Comparison of ENCODE assay signal across 9 mouse cellular contexts in the genomic region with DNA sequence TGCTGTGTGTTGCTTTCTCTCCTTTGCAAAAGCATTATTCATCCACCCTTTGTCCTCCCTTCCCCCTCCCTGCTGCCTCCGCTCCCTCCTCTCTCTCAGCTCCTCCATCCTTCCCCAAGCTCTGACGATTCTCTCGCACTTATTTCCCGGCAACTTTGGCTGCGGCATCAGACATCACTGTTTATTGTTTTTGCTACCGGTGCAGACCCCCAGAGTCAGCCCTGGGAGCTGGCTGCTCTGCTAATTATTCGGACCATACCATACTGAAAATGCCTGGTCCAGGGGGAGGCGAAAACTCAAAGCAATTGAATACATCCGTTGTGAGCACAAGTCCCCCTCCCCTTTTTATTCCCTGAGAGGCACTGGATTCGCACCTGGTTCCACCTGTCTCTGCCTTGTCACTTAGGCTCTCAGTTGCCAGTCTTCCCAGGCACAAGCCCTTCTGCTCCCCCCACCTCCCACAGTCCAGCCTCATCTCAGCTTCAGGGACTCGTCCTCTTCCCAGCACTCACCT. TPM values are rescaled to one million over a fixed set of nuclear protein-coding genes. Genes with fewer than 3 reads are reported as not detected.
A peak's percentile ranks its signal among the peaks of the same experiment; 100 is the strongest.
DNase-seq lines count a peak whose midpoint lies in the region; ATAC-seq and TF ChIP-seq lines count a peak whose summit lies in the region.
"Had no signal": no experiment of that assay in that cellular context is flagged by ENCODE, and none has a peak within 500 bp of the region (broad histone marks: within the 10 kb centered on the region; RNA-seq: fewer than 3 reads in every experiment).

No protein-coding gene starts in this region.

- H3K4me1 ChIP-seq in bone marrow macrophage, adult 2 months (ENCODE audit: control insufficient read depth, insufficient read depth, low read length) = peaks cover 16% of the 10 kb centered on the region
- peaks cover 62% of the 10 kb centered on the region for H3K4me1 ChIP-seq in embryonic facial prominence, embryonic 13.5 days
- H3K4me1 ChIP-seq in intestine, postnatal 0 days (replicated peaks; ENCODE audit: control insufficient read depth, insufficient read depth, low read length) = 0 out of 2 replicates have a peak, but pooled peaks cover 5% of the 10 kb centered on the region
- H3K4me1 ChIP-seq in neural tube, embryonic 12.5 days = peaks cover 47% of the 10 kb centered on the region

- no peak for TF ChIP-seq CTCF in bone marrow macrophage, adult 2 months (IDR thresholded peaks at IDR 0.05; ENCODE audit: low read depth, low read length)
- no peak for TF ChIP-seq CTCF in intestine, postnatal 0 days (IDR thresholded peaks at IDR 0.05; ENCODE audit: low read depth)

- H3K4me3 ChIP-seq in bone marrow macrophage, adult 2 months (ENCODE audit: insufficient read depth, low read length) = peak overlapping the region; percentile 41
- H3K4me3 ChIP-seq in embryonic facial prominence, embryonic 13.5 days = peak overlapping the region; percentile 50
- peak overlapping the region; percentile 27 for H3K4me3 ChIP-seq in intestine, postnatal 0 days (ENCODE audit: low read depth, low read length)
- H3K4me3 ChIP-seq in neural tube, embryonic 12.5 days = peak overlapping the region; percentile 43

- TF ChIP-seq POLR2A in bone marrow macrophage, adult 2 months (IDR thresholded peaks at IDR 0.05; ENCODE audit: borderline replicate concordance, low read depth, low read length) = no peak

- no peaks in the 10 kb centered on the region for H3K36me3 ChIP-seq in embryonic facial prominence, embryonic 13.5 days
- no peaks in the 10 kb centered on the region for H3K36me3 ChIP-seq in intestine, postnatal 0 days (ENCODE audit: control insufficient read depth, insufficient read depth)
- no peaks in the 10 kb centered on the region for H3K36me3 ChIP-seq in neural tube, embryonic 12.5 days

- H3K9me3 ChIP-seq in embryonic facial prominence, embryonic 13.5 days = no peaks in the 10 kb centered on the region
- H3K9me3 ChIP-seq in intestine, postnatal 0 days (ENCODE audit: control insufficient read depth) = no peaks in the 10 kb centered on the region
- no peaks in the 10 kb centered on the region for H3K9me3 ChIP-seq in neural tube, embryonic 12.5 days

- no peak for ATAC-seq in embryonic facial prominence, embryonic 13.5 days (ENCODE audit: insufficient number of reproducible peaks, insufficient read depth, low FRiP score, low TSS enrichment, low read depth)
- ATAC-seq in intestine, postnatal 0 days = no peak
- ATAC-seq in neural tube, embryonic 12.5 days (ENCODE audit: low FRiP score, low read depth) = peak; percentile 57

- H3K4me2 ChIP-seq in embryonic facial prominence, embryonic 13.5 days = peak overlapping the region; percentile 75
- peak overlapping the region; percentile 56 for H3K4me2 ChIP-seq in intestine, postnatal 0 days (replicated peaks; ENCODE audit: low read depth)
- peak overlapping the region; percentile 58 for H3K4me2 ChIP-seq in neural tube, embryonic 12.5 days (replicated peaks)

- H3K27ac ChIP-seq in bone marrow macrophage, adult 2 months (ENCODE audit: insufficient read depth, low read depth, low read length) = no peak overlapping the region
- H3K27ac ChIP-seq in embryonic facial prominence, embryonic 13.5 days = peak overlapping the region; percentile 55
- no peak overlapping the region for H3K27ac ChIP-seq in intestine, postnatal 0 days (ENCODE audit: low read depth, low read length)
- H3K27ac ChIP-seq in neural tube, embryonic 12.5 days = peak overlapping the region; percentile 28

- H3K9ac ChIP-seq in embryonic facial prominence, embryonic 13.5 days = peak overlapping the region; percentile 72
- no peak overlapping the region for H3K9ac ChIP-seq in intestine, postnatal 0 days (ENCODE audit: low read depth, low read length)
- peak overlapping the region; percentile 70 for H3K9ac ChIP-seq in neural tube, embryonic 12.5 days

- DNase-seq in layer of hippocampus, postnatal 14 days (ENCODE audit: low spot score in 2 of 2) = peak; percentile 40 to 43
- DNase-seq in layer of hippocampus, adult 8-10 months (ENCODE audit: low spot score in 2 of 2) = no peak
- no peak for DNase-seq in thymus, postnatal 10 days (ENCODE audit: low spot score in 2 of 2)
- DNase-seq in spleen, postnatal 36 days (ENCODE audit: low spot score in 2 of 2) = no peak

- peaks cover 2% of the 10 kb centered on the region; the same call in 1 of the 2 replicates for H3K27me3 ChIP-seq in embryonic facial prominence, embryonic 13.5 days
- H3K27me3 ChIP-seq in intestine, postnatal 0 days (replicated peaks; ENCODE audit: control insufficient read depth, insufficient read depth, low read length) = peaks cover 24% of the 10 kb centered on the region
- H3K27me3 ChIP-seq in neural tube, embryonic 12.5 days (replicated peaks) = no peaks in the 10 kb centered on the region

- WGBS in embryonic facial prominence, embryonic 13.5 days = 2% methylated on average over 11 of the region's 11 CpGs
- 1% methylated on average over 11 of the region's 11 CpGs for WGBS in intestine, postnatal 0 days
- under 1% methylated on average over 11 of the region's 11 CpGs for WGBS in neural tube, embryonic 12.5 days

RNA-seq across cellular contexts. Expression of a gene that starts 0.6 kb away (rescaled TPM):
- total RNA-seq in layer of hippocampus, postnatal 14 days (2021) = 10 to 100 TPM; 33.1 to 39.8 TPM
- 100 to 1,000 TPM in 1 of 4 experiments, 10 to 100 TPM in 3; 68.7 to 105 (median 85.1) TPM for total RNA-seq in layer of hippocampus, adult 8-10 months (2022)
- 0.70 and 0.92 TPM in 2 replicates for polyA plus RNA-seq in bone marrow macrophage, adult 2 months (2012; ENCODE audit: insufficient read depth, insufficient read length, missing spikeins)
- polyA plus RNA-seq in embryonic facial prominence, embryonic 13.5 days (2015; fragmentation: Nextera tagmentation; extraction: Ambion mirVana) = 9.8 and 12.1 TPM in 2 replicates
- polyA plus RNA-seq in intestine, postnatal 0 days (2015; fragmentation: Nextera tagmentation; extraction: Ambion mirVana) = 1.8 and 1.9 TPM in 2 replicates
- 20.5 and 21.4 TPM in 2 replicates for polyA plus RNA-seq in neural tube, embryonic 12.5 days (2016; fragmentation: Nextera tagmentation; extraction: Ambion mirVana)
- total RNA-seq: liver, adult 2 months had no signal

RNA-seq across cellular contexts. Expression of a gene that starts 7.3 kb away (rescaled TPM):
- 1 to 10 TPM; 6.7 TPM for total RNA-seq in layer of hippocampus, postnatal 14 days (2021)
- total RNA-seq in layer of hippocampus, adult 8-10 months (2022) = 10 to 100 TPM in 1 of 4 experiments, 1 to 10 TPM in 3; 7.4 to 10.4 (median 8.5) TPM
- 16.4 and 16.6 TPM in 2 replicates for polyA plus RNA-seq in bone marrow macrophage, adult 2 months (2012; ENCODE audit: insufficient read depth, insufficient read length, missing spikeins)
- polyA plus RNA-seq in embryonic facial prominence, embryonic 13.5 days (2015; fragmentation: Nextera tagmentation; extraction: Ambion mirVana) = 32.7 and 39.0 TPM in 2 replicates
- polyA plus RNA-seq in intestine, postnatal 0 days (2015; fragmentation: Nextera tagmentation; extraction: Ambion mirVana) = 18.1 and 21.8 TPM in 2 replicates
- polyA plus RNA-seq in neural tube, embryonic 12.5 days (2016; fragmentation: Nextera tagmentation; extraction: Ambion mirVana) = 36.4 and 37.1 TPM in 2 replicates

RNA-seq across cellular contexts. Expression of a gene that starts 9.0 kb away (rescaled TPM):
- total RNA-seq in layer of hippocampus, postnatal 14 days (2021) = 1 to 10 TPM; 2.6 to 3.7 TPM
- total RNA-seq in layer of hippocampus, adult 8-10 months (2022) = 1 to 10 TPM; 1.9 to 4.2 (median 2.5) TPM
- not detected in 2 replicates for polyA plus RNA-seq in bone marrow macrophage, adult 2 months (2012; ENCODE audit: insufficient read depth, insufficient read length, missing spikeins)
- polyA plus RNA-seq in embryonic facial prominence, embryonic 13.5 days (2015; fragmentation: Nextera tagmentation; extraction: Ambion mirVana) = 8.6 and 9.6 TPM in 2 replicates
- polyA plus RNA-seq in intestine, postnatal 0 days (2015; fragmentation: Nextera tagmentation; extraction: Ambion mirVana) = 2.2 and 2.5 TPM in 2 replicates
- 7.8 and 9.0 TPM in 2 replicates for polyA plus RNA-seq in neural tube, embryonic 12.5 days (2016; fragmentation: Nextera tagmentation; extraction: Ambion mirVana)

RNA-seq across cellular contexts. Expression of a gene that starts 19.4 kb away (rescaled TPM):
- total RNA-seq in layer of hippocampus, postnatal 14 days (2021) = 10 to 100 TPM; 36.6 to 37.8 TPM
- total RNA-seq in layer of hippocampus, adult 8-10 months (2022) = 10 to 100 TPM; 34.5 to 41.7 (median 36.3) TPM
- polyA plus RNA-seq in bone marrow macrophage, adult 2 months (2012; ENCODE audit: insufficient read depth, insufficient read length, missing spikeins) = 27.5 and 29.2 TPM in 2 replicates
- polyA plus RNA-seq in embryonic facial prominence, embryonic 13.5 days (2015; fragmentation: Nextera tagmentation; extraction: Ambion mirVana) = 25.2 and 29.6 TPM in 2 replicates
- 27.6 and 28.4 TPM in 2 replicates for polyA plus RNA-seq in intestine, postnatal 0 days (2015; fragmentation: Nextera tagmentation; extraction: Ambion mirVana)
- polyA plus RNA-seq in neural tube, embryonic 12.5 days (2016; fragmentation: Nextera tagmentation; extraction: Ambion mirVana) = 24.3 and 27.1 TPM in 2 replicates

RNA-seq across cellular contexts. Expression of a gene that starts 40.8 kb away (rescaled TPM):
- total RNA-seq in layer of hippocampus, postnatal 14 days (2021) = 10 to 100 TPM in 1 of 2 experiments, 1 to 10 TPM in 1; 6.8 to 10.6 TPM
- total RNA-seq in layer of hippocampus, adult 8-10 months (2022) = 10 to 100 TPM in 2 of 4 experiments, 1 to 10 TPM in 2; 6.2 to 16.4 (median 10.8) TPM
- 0.83 TPM in 1 of 2 replicates, not detected in the other for polyA plus RNA-seq in bone marrow macrophage, adult 2 months (2012; ENCODE audit: insufficient read depth, insufficient read length, missing spikeins)
- polyA plus RNA-seq in embryonic facial prominence, embryonic 13.5 days (2015; fragmentation: Nextera tagmentation; extraction: Ambion mirVana) = 26.0 and 31.3 TPM in 2 replicates
- 49.4 and 50.7 TPM in 2 replicates for polyA plus RNA-seq in intestine, postnatal 0 days (2015; fragmentation: Nextera tagmentation; extraction: Ambion mirVana)
- 33.8 and 34.5 TPM in 2 replicates for polyA plus RNA-seq in neural tube, embryonic 12.5 days (2016; fragmentation: Nextera tagmentation; extraction: Ambion mirVana)

Comparison
In these comparisons a context has a peak if more than half of its experiments do, and no peak if none do; other contexts are left out.
1. DNase-seq: peak in layer of hippocampus, postnatal 14 days (2 of 2); none in layer of hippocampus, adult 8-10 months (0 of 2), thymus, postnatal 10 days (0 of 2) and spleen, postnatal 36 days (0 of 2).
2. H3K27ac ChIP-seq: peak in embryonic facial prominence, embryonic 13.5 days (single experiment) and neural tube, embryonic 12.5 days (single experiment); none in bone marrow macrophage, adult 2 months (single experiment) and intestine, postnatal 0 days (single experiment).
3. Peak in every context shown above with its lines, with median percentiles within 50 percentile points of each other: H3K4me3 ChIP-seq and H3K4me2 ChIP-seq.